Mouse (Mus musculus): ENCODE measurements around the gene Abhd13.

- peak; percentile 54; the same call in 1 of the 2 replicates for TF ChIP-seq POLR2A (IDR thresholded peaks at IDR 0.05; ENCODE audit: extremely low read depth, insufficient read depth, low read length)
- TF ChIP-seq CTCF (IDR thresholded peaks at IDR 0.05; ENCODE audit: extremely low read depth, insufficient read depth, low read length), result no peak
Measured at GRCm38 (mm10) chr8:10006986-10007659, 29.6 kb downstream of the Abhd13 start.

Data from cortical plate, adult 2 months (tissue).